Mouse (Mus musculus): ENCODE results near the gene Engase.

Engase gene

GRCm38 (mm10) chr11:118490566-118491218 lies 14.1 kb downstream of the Engase start:
- peak; percentile 91 for DNase-seq

- DNase-seq, result no peak
These were observed 14.6 kb downstream of the Engase start for GRCm38 (mm10) chr11:118491230-118491629.

GRCm38 (mm10) chr11:118493458-118493857 lies 16.8 kb downstream of the Engase start:
- no peak for DNase-seq

- DNase-seq, result peak in 1 of 2 experiments; percentile 31
These were observed 17.5 kb downstream of the Engase start for GRCm38 (mm10) chr11:118494001-118494737.

- no peak for DNase-seq
These were observed 18.4 kb downstream of the Engase start for GRCm38 (mm10) chr11:118495065-118495464.

- peak in 1 of 2 experiments; percentile 43 for DNase-seq
These were observed 19.5 kb downstream of the Engase start for GRCm38 (mm10) chr11:118496066-118496689.

- no peak for DNase-seq
These were observed 26.4 kb downstream of the Engase start for GRCm38 (mm10) chr11:118502990-118503389.

- DNase-seq, result no peak
These were observed 27.0 kb downstream of the Engase start for GRCm38 (mm10) chr11:118503418-118504179.

GRCm38 (mm10) chr11:118504180-118504454 lies 27.5 kb downstream of the Engase start:
- DNase-seq, result no peak

GRCm38 (mm10) chr11:118507095-118507494 lies 30.5 kb downstream of the Engase start:
- DNase-seq, result no peak

GRCm38 (mm10) chr11:118507904-118508303 lies 31.3 kb downstream of the Engase start:
- DNase-seq, result peak; percentile 86

- no peak for DNase-seq
These were observed 31.7 kb downstream of the Engase start for GRCm38 (mm10) chr11:118508341-118508740.

GRCm38 (mm10) chr11:118511851-118512250 lies 35.2 kb downstream of the Engase start:
- peak; percentile 55 to 67 for DNase-seq

GRCm38 (mm10) chr11:118512257-118512910 lies 35.8 kb downstream of the Engase start:
- no peak for DNase-seq

- no peak for DNase-seq
These were observed 41.3 kb downstream of the Engase start for GRCm38 (mm10) chr11:118517924-118518323.

GRCm38 (mm10) chr11:118518743-118519142 lies 42.1 kb downstream of the Engase start:
- peak in 1 of 2 experiments; percentile 30 for DNase-seq

GRCm38 (mm10) chr11:118520251-118520650 lies 43.6 kb downstream of the Engase start:
- DNase-seq, result no peak

- DNase-seq, result no peak
These were observed 44.3 kb downstream of the Engase start for GRCm38 (mm10) chr11:118520932-118521331.

GRCm38 (mm10) chr11:118523496-118524145 lies 47.0 kb downstream of the Engase start:
- DNase-seq, result no peak

GRCm38 (mm10) chr11:118525059-118525458 lies 48.4 kb downstream of the Engase start:
- peak in 1 of 2 experiments; percentile 39 for DNase-seq

GRCm38 (mm10) chr11:118528761-118529160 lies 52.1 kb downstream of the Engase start:
- no peak for DNase-seq

GRCm38 (mm10) chr11:118530313-118530712 lies 53.7 kb downstream of the Engase start:
- no peak for DNase-seq
